Mouse (Mus musculus) testis, adult 2 months (tissue): Measurements from ENCODE around the gene Rplp2.

ENCODE experiments used
- CTCF ChIP-seq: fragments of 200-500 bp; IDR thresholded peaks from 2 replicates; pipeline ENCODE4 v1.5.1; 2012; ENCODE audit warnings: low read depth, mild to moderate bottlenecking, inconsistent platforms, low read length, moderate library complexity; ENCODE audit not compliant: control insufficient read depth, insufficient read depth, insufficient replicate concordance
- POLR2A ChIP-seq: fragments of 200-500 bp; IDR thresholded peaks from 2 replicates; pipeline ENCODE4 v1.6.1; 2012; ENCODE audit warnings: low read depth, mild to moderate bottlenecking, inconsistent platforms, low read length, moderate library complexity; ENCODE audit not compliant: control insufficient read depth

DNA sequence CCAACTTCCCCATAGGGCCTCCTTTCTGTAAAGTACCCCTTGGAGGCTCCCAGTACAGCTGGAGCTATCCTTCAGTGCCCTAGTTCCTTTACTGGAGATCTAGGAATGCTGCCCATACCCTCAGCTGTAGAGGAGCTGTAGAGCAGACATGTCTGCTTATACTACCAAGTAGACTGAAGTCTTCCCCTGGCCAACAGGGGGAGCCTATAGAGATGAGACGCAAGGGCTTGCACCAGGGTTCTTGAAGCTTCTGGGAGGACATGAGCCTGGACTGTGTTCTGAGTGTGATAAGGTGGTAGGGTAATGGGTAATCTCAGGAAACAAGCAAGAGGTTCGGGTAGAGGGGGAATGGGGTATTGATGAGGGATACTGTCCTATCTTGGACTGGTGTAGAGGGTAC, 44.0 kb downstream of the Rplp2 start:
- no peak for TF ChIP-seq CTCF
- TF ChIP-seq POLR2A, result no peak
